Mouse (Mus musculus) liver, postnatal 0 days (tissue): ENCODE measurements around the gene Awat2.

ENCODE experiments used
- CTCF ChIP-seq: sonication (generic); IDR thresholded peaks from 2 replicates; pipeline ENCODE4 v1.5.1; 2016; ENCODE audit warnings: antibody characterized with exemption, low read depth
- EP300 ChIP-seq: IDR thresholded peaks from 2 replicates; pipeline ENCODE4 v1.6.1; 2016; ENCODE audit warnings: antibody characterized with exemption, low read depth, mild to moderate bottlenecking

DNA sequence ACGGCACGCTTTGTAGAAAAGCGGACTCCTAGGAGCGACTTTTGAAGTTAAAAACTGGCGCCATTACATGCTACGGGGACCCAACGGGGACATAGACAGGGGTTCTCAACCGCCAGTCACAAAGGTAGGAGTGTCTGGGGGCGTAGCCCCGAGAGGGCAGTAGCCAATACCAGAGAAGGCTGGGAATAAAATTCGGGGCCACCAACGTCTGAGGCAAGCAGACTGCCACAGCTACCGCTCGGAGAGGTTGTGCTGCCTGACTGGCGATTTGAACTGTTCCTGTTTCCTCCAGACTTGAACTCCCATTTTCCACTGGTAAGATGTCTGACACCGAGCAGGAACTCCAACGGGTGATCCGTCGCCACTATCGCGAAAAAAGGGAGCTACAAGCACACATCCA, 13.8 kb downstream of the Awat2 start, which contains the start of gene Otud6a:
- TF ChIP-seq CTCF (no peak), EP300 (no peak)
